Mouse (Mus musculus) CH12.LX (cell line): Measurements from ENCODE around the gene Clec4a4.

ENCODE experiments used
- E2F4 ChIP-seq: IDR thresholded peaks from 2 replicates; pipeline ENCODE4 v1.6.1; 2011; ENCODE audit warnings: low read depth, low read length, improper control_type of control experiment; ENCODE audit not compliant: insufficient replicate concordance
- EP300 ChIP-seq: IDR thresholded peaks from 2 replicates; pipeline ENCODE4 v1.6.1; 2011; ENCODE audit warnings: low read length, improper control_type of control experiment
- USF1 ChIP-seq: IDR thresholded peaks from 2 replicates; pipeline ENCODE4 v1.6.1; 2014; ENCODE audit warnings: low read depth, mild to moderate bottlenecking, inconsistent platforms, low read length, improper control_type of control experiment
- ZNF384 ChIP-seq: IDR thresholded peaks from 2 replicates; pipeline ENCODE4 v1.6.1; 2012; ENCODE audit warnings: low read depth, low read length, improper control_type of control experiment, inconsistent platforms

GRCm38 (mm10) chr6:122964562-122964961 is 25.6 kb upstream of the Clec4a4 start:
- TF ChIP-seq USF1 (no peak), E2F4 (no peak), EP300 (no peak), ZNF384 (no peak)
